Mouse (Mus musculus) forelimb bud, embryonic 11.5 days (tissue): Measurements from ENCODE around the gene Plekhn1.

Experiments
- DNase-seq: peaks from one replicate; pipeline ENCODE4 v3.0.0-alpha.2; 2012; ENCODE audit warnings: low read depth, low spot score

Plekhn1 gene

DNA sequence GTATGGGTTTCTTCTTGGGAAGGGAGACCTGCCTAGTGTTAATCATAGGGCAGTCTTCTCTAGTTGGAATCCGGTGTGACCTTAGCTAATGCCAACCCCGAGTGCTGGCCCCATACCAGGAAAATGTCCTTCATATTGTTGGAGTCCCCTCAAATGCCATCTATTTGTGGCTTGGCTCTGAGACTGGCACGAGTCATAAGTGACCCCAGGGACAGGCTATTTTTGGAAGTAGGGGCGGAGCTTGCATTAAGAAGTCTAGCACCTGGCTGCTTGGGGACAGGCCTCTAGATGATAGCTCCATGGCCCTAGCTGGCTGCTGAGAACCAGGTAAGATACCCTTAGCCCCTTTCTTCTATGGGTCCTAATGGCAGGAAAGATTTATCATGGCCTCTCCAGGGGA is 19.0 kb downstream of the Plekhn1 start, which contains the start of gene Perm1:
Perm1 (plus strand) TSS at position 220 of the 400 bp plus-strand sequence.
- DNase-seq: no peak

DNA sequence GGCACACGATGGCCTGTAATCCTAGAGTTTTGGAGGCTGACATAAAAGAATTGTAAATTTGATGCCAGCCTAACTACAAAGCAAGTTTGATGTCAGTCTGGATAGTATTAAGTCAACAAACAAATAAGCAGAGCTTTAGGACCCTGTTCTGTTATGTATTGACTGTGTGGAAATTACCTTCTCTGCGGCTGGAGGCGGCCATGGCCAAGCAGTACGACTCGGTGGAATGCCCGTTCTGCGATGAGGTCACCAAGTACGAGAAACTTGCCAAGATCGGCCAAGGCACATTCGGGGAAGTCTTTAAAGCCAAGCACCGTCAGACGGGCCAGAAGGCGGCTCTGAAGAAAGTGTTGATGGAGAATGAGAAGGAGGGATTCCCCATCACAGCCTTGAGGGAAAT is 21.5 kb downstream of the Plekhn1 start:
- DNase-seq: no peak

DNA sequence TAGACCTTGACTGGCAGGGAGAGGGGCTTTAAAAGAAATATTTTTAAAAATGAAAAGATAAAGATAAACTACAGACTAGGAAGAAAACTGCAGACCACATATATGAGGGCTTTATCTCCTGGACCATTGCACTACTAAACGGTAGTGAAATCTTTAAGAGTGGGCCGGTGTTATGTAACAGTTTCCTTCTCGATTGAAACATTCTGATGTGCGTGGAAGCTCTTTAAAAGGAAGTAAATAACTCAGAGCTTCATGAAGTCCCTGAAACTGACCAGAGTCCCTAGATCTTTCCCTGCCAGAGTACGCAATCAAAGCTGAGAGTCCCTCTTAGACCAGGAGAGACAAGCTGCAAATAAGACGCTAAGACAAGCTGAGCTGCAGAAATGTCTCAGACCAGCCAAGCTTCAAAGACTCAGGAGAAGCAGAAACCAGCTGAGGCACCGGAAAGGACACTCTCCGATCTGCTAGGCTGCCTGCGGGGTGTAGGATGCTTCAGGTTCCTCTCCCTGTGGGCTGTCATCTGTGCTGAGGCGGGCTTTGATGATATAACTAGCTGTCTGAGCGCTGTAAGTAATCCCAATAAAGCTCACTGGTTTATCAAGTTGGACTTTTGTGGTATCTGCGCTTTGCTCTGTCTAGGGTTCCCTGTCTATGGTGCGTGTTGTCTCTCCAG is 24.6 kb downstream of the Plekhn1 start:
- no peak for DNase-seq

DNA sequence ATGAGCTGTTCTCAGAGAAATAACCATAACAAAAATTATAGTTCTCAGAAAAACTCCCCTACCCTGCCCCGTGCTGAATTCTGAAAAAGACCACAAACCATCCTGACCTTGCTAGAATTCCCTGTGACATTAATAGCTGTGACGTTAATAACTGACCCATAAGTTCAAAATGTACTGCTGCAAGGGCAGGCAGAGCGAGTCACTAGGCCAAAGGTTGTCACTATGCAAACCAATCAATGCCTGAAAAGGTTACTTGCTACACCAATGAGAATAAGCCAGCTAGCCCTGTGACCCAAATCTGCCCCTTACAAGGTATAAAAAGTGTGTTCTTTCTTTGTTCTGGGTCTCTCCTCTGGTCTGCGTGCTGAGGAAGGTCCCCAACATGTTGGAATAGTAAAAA is 25.8 kb downstream of the Plekhn1 start:
- DNase-seq: no peak

DNA sequence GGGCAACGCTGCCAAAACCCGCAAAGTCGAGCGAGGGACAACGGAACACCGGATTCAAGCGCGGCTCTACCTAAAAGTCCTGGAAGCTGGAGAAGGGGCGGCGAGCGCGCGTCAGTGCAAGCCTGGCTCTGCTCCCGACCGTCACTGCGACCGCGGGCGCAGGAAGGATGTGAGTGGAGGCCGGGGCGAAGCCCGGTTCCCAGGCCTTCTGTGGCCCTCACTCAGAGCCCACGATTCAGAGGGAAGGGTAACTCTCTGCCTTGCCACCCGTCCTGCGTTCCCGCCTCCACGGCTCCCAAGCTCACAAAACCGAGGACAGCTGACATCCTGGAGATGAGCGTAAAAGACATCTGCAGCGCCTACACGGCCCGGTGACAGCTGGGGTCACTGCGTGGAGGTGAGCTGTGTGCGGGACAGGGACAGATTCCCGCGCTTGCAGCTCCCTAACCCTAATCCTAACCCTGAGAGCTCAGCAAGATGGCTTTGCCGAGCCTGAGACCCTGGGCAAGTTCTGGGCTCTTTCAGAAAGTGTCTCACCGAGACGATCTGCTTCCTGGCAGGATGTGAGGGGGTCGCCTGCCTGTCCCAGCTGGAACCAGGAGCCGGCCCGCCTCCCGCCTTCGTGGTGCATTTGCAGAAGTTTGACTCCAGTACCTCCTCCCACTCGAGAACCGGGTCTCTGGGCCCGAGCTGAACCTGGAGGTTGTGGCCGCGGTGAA is 31.1 kb downstream of the Plekhn1 start:
- no peak for DNase-seq

DNA sequence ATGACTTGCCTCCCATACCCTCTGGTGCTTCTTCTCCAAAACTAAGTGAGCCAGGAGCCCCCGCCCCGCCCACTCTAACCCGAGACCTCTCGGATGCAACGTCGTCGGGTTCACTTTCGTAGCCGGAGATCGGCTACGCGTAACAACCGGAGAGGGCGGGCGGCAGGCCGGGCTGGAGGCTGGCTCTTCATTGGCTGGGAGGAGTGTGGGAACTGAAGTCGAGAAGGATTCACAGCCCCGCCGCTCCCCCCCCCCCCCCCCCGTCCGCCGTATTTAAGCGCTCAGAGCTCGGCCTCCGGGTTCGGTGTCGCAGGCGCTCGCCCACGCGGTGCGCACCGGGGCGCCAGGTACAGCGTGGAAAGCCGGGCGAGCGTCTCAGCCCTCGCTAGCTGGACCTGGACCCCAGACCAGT is 31.6 kb downstream of the Plekhn1 start, which contains the start of gene AW011738:
AW011738 (plus strand) TSS at position 304 of the 412 bp plus-strand sequence.
- peak; percentile 64 for DNase-seq

DNA sequence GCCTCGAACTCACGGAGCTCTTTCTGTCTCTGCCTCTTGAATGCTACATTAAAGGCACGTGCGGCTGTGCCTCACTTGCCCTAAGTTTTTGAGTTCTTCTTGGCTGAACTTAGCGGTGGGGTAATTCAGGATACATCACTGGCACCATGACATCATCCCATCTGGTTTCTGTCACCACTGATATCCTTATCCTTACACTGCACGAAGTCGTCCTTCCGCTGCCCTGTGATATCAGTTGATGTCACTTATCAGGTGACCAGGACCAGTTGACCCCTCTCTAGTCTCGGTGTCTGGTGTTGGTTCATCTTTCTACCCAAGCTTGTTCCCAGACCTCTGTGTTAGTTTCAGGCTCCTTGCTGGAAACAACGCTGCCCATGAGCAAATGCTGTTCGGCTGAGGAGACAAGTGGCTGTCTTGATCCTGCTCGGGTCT is 32.2 kb downstream of the Plekhn1 start:
- no peak for DNase-seq

DNA sequence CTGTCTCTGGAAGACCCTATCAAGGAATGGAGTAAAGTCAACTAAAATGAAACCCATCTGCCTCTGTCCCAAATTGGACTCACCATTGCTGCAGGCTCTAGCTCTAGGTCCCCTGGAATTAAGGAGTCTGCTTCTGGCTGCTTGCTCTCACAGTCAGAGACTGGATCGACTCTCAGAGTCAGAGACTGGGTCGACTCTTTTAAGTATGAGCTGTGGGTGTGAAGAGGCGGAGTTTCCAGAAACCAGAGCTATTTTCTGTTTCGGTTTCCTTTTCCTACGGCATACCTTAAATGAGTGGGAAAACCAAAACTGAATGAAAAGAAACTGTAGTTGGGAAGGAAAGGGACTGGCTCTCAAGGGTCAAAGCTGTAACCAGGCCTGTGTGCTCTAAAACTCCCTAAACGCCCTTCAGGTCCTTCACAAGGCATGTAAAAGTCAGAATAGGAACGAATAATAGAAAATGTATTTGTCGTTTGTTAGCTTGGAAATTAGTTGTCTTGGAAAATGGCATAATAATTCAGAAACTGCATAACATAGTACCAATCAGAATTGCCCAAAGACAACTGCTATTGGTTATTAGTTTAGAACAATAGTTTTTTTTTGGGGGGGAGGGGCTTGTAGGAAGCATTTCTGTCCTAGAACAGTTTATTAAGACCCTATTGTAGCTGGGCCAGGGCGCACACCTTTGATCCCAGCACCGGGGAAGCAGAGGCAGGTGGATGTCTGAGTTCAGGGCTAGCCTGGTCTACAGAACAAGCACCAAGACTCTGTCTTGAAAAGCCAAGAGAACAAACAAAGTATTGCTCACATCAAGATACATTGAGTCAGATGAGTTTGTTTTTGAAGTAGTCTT is 33.8 kb downstream of the Plekhn1 start, which contains the start of gene Isg15:
Isg15 (minus strand) TSS at position 196 of the 853 bp plus-strand sequence.
- DNase-seq: no peak

DNA sequence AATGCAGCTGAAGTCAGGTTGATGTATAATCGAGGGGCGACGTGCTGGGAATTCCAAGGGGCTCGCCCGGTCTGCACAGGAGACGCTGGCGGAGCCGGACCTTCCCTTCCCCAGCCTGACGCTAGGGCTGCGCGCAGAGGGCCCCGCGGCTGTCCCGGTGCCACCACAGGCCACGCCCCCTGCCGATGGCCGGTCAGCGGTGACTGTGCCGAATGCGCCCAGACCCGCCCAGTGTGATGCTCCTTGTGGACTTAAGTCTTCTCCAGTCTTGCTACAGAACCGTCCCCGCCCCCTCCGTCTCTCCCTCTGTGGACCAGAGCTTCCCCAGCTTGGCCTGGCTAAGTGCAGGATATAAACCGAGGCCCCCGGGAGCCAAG is 36.8 kb downstream of the Plekhn1 start:
- DNase-seq: peak; percentile 87

DNA sequence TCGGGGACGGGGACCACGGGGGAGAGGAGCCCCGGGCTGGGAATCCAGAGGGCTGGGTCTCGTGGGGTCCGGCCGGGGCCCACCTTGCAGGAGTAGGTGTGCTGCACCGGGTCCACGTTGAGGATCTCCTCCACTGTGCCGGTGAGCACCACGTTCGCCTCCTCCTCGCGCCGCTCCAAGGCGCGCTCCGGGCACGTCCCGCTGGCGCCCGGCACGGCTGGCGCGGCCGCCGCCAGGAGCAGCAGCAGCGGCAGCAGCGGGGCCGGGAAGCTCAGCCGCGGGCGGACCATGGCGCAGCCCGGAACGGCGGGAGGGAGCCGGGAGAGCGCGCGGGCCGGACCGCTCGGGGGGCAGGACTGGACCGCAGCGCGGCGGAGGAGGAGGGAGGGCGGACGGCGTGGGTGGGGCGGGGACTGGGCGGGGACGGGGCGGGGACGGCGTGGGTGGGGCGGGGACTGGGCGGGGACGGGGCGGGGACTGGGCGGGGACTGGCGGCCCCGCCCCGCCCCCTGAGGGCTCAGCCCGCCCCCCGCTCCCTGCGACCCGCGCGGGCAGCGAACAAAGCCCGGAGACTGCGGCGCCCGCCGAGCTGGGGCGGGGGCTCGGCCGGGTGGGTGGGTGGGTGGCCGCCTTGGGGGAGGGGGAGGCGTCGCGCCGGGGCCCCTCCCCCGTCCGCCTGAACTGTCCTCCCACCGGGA is 37.4 kb downstream of the Plekhn1 start, which contains the start of gene Agrn:
Agrn (minus strand) TSS at position 358 of the 698 bp plus-strand sequence.
- DNase-seq: no peak

DNA sequence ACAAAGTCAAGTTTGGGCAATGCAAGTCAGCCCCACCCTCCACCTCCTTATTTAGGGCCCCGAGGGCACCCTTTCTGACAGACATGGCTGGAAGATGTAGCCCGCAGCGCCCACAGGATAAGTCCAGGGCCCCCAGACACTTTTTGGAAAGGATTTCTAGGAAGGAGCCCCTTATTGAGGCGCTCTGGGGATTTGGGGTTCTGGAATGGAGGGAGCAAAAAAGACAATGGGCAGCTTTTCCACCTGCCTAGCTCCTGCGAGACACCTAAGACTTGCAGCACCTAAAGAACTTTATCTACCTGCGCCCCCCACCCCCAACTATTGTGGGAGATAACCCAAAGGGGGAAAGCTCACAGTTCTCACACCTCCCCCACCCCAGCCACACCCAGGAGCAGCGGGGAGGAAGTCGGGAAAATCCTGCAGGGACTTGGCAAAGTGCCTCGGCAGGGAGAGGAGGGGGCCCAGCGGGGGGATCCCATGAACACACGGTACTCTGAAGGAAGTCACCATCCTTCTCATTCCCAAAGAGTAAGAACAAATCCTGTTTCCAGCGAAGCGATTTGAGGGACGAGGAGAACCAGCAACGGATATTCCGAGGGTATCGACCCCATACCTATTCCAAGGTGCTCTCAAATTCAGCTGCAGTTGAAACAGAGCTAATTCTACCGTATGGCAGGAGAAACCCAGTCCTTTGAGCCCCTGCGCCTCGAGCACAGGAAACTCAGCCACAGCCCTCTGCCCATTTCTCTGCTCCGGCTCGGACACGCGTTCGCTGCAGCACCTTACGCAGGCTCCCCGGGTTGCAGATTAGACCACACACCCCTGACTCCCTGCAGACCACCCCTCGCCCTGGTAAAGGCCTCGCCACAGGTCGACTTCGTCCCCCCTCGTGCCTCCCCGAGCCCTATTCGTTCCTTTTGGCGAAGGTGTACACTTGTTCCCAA is 38.5 kb downstream of the Plekhn1 start:
- DNase-seq: no peak

DNA sequence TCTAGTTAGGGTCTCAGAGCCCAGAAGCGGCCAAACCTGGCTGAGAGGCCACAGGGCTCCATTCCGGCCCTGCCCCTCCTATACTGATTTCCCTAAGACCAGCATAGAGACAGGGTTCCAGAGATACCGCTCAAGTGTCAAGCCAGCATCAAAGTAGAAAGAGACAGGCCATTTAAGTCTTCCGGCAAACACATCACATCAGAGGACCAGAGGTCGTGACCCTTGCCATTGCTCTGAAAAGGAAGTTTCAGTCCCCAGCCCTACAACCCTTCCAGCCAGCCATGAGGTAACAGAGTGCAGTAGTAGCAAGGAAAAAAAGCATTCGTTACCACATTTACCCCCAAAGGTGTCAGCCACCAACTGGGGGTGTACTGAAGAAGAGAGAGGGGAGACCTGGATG is 40.3 kb downstream of the Plekhn1 start:
- DNase-seq: no peak

DNA sequence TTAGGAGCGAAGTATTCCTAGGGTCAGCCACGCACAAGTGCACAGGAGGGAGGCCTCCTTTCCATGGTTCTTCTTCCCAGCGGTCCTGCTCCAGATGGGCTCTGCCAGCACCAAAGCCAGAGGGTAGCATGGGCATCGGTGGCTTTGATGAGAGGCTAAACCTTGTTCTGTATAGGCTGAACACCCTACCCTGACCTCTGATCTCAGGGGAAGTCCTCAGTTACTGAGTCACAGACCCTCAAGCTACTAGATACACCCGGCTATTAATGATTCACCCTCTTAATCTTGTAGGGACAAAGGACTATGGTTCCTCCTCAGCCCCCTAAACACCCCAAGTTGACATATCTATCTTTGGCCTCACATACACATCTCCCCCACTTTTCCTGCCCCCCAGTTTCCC is 40.8 kb downstream of the Plekhn1 start:
- no peak for DNase-seq

DNA sequence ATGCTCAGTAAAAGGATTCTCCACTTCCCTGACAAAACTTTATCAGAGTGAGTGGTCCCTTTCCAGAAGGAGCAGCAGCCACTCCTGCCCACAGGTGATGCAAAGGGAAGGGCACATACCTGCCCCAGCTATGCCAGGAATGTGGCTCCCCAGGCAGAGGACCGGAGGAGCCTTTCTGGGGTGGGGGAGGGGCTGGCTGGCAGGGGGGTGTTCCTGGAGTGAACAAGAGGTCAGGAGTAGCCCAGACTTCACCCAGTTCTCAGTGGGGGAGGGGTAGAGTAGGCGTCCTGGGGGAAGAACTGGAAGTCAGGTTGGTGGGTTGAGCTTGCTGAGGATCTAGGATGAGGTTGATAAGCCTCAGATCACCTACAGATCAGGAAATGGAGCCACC is 41.5 kb downstream of the Plekhn1 start:
- no peak for DNase-seq

DNA sequence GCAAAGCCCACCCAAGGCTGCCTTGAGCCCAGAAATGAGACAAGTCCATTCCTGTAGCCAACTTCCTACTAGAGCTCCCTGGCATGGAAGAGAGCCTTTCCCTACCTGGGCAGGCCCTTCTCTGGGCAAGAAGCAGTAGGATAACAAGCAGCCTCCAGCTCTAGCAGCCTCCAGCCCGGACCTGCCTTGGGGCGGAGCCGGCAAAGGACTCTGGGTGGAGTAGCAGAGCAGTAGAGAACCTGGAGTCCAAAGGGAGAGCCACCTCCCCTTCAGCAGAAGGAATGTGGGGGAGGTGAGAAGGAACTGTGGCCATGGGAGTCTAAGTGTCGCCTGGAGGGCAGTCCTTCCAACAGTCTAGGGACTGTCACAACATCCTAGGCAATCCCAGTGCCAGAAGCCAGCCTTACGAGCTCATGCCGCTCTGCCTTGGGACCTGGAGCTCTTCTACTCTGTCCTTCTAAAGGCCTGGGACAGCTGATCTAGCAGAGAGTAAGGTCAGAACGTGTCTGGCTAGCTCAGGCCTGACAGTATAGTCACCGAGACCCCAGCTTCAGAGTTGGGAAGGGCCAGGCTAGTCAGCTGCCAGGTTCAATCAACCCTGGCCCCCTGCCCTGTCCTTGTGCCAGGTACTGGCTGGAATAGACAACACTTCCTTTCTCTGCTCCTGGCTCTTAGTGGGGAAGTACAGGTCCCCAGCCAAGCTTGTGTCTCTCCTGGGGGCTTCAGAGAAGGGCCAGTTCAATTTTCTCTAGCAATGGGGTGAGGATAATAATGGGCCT is 42.0 kb downstream of the Plekhn1 start:
- DNase-seq: no peak

DNA sequence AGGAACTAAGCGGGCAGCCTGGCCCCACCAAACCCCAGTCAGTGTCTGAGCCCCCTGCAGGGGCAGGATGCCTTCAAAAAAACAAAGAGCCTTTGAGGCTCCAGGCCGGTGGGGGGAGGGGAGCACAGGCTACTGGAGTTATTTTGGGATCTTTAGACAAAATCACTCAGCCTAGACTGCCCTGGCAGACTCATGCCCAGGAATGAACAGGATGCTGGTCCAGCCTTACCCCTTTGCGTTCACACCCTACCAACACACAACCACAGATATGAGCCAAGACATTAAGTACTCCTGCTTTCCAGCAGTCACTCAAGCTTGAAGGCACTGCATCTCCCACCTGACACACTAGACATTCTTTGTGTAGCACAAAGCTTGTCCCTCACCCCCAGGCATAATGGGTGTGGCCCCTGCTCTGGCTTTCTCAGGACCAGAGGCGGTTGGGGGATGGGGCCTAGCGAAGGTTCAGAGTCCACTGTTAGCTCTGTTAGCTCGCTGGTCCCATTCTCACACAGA is 45.8 kb downstream of the Plekhn1 start:
- DNase-seq: no peak

DNA sequence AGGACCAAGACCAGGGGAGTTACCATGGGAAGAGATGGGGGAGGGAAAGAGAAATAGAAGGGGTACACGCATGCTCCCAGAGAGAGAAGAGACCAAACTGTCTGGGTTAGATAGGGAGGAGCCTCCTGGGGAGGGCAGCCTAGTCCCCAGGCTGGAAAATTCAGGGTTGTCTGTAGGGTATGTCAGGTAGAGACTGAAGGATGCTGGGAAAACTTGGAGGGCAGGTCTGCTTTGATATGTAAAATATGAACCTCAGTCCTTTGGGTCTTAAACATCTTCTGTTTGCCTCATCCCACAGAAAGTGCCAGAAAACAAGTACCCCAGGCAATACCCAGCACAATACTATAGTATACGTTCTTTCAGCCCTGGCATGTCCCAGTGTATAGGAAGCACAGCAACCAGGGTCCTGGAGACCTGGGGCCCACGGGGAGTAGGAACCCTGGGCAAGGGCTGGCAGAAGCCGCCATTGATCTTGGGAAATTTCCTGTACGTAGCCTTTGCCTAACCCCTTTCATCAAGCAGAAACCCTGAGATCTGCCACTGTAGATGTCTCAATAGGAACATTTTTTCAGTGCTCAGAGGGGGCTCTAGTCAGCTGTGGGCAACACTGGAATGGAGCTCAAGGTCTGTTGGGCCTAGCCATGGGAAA is 46.4 kb downstream of the Plekhn1 start:
- no peak for DNase-seq

DNA sequence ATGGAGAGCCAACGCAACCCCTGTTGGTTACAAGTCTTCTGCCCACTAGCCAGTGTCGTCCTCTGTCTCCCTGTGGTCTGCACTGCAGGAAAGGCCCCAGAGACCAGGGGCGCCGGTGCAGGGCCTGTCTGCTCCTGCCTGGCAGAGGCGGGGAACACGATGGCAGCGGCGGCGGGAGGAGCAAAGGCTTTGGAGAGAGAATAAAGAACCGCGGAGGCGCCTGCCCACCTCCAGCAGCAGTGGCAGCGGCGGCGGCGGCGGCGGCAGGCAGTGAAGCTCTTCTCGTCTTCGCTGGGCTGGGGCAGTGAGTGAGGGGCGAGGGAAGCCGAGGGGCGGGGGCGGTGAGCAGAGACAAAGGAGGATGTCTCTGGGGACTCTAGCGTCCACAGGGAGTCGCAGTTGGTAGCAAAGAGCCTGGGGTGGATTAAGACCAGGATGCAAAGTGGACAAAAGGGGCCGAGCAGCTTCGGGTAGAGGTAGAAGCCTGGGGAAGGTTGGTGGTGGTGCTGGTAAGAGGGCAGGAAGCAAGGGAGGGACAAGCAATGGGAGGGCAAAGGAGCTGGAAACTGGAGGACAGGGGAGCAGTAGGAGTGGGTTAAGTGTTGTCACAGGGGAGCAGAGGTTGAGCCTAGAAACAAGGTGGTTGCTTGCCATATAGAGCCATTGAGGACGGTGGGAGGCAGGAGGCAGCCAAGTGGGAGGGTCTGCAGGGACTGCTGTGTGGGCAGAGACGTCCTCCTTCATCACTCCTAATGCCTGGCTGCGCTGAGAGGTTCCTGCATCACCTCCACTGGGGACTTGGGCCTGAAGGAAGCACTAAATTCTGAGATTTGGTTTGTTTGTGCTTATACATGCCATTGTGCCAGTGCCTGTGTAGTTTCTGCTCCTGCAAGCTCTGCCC is 48.5 kb downstream of the Plekhn1 start:
- DNase-seq: no peak
